Mouse (Mus musculus): Measurements from ENCODE around the gene Ppp1cc.

The Ppp1cc gene

DNA sequence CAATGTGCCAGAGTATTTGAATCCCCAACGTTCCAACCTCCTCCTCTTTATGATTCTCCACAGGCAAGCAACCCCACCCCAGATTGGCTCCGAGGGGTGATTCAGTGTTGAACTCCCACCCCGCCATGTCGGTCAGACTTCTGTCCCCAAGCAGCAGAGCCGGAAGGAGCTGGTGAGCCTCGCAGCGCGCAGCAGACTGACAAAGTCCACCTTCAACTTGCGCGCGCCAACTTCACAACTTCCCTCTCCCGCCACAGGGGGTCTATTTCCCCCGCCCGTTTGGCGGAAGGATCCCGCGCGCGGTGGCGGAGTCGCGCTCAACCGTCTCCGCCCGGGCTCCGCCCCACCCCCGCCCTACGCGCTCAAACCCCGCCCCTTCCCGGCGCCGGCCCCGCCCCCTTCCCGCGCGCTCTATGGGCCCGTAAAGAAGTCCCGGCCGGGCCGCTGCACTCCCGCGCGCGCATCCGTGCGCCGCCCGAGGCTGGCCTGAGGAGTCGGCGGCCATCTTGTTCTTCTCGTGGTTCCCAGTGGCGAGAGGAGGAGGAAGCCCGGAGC is at the start of gene Ppp1cc:
Gene Ppp1cc (plus strand): TSS at position 452 of the 555 bp plus-strand sequence.
- DNase-seq (ENCODE audit: low read depth, low spot score): peak; percentile 96

DNA sequence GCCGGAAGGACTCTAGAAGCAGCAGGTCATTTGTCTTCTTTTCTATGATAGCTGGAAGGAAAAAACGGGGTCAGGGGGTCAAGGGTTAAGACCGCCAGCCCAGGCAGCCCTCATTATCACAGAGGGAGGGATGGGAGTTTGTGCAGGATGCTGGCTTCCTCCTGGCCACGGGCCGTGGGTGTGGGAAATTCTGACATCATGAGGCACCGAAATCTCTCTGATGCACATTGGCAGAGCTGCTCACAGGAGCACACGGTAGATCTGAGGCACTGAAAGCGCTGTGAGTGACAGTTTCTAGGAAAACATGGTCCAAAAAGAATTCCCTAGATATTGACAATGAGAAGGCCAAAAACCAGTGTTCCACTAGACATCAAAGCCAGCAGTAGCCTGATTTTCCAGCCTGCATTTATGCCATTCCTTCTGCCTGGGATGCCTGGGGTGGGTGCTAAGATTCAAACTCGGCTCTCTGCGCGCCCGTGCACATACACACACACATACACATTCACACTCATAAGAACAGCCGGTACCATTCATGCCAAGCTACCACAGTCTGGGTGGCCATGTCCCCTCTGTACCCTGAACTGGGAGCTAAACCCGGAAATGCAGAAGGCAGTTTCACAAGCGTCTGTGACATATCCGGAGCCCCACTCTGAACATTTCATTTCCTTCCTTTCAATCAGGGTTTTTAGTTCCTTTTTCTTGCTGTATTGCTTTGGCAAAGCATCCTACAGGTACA is 48.6 kb upstream of the Ppp1cc start:
- DNase-seq (ENCODE audit: low read depth, low spot score): no peak

DNA sequence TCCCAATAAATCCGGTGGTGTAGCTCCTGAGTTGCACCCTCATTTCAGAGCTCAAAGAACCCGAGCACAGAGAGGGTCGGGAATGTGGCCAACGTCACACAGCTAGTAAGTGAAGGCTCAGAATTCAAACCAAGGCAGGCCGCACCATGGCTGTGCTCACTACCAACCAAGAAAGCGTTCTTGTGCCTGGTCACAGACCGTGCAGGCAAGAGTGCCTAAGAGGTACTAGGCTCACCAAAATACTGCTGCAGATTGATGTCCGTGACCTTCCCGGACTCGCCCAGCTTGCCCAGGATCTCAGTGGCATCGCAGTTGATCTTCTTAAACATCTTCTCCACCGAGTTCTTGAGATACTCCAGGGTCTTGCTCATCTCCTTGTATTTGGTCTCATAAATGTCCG is 47.5 kb upstream of the Ppp1cc start:
- DNase-seq (ENCODE audit: low read depth, low spot score): no peak

DNA sequence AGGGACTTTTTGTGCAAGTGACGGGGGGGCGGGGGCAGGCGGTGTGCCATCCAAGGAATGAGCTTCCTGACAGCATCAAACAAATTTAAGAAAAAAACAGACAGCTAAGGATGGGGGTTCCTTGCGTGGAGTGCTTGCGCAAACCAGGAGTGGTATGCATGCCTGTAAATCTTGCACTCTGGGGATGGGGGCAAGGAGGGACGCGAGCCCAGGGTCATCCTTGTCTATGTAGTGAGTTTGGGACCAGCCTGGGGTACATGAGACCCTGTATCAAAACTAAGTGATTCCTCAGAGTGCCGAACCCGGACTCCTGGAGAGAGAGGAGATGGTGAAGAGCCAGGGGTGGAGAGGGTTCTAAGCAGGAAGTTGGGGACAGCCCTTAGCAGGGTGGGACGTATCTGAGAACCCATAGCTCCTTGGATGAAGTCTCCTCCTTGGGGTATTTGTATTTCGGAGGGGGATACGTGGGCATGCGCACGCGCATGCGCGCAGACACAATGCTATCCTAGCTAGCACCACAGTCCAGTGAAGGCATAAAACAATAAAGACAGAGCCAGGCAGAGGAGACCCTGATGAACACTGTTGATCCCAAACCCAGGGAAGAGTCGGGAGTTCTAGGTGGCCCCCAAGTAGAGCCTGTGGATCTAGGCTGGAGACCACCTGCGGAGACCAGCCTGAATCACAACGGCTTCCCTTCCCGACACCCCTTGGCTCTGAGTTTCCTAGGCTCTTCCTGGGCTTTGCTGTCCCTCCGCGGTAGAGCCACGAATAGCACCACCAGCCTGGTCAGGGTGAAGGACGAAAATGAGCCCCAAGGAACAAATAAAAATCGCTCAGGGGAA is 46.8 kb upstream of the Ppp1cc start:
- DNase-seq (ENCODE audit: low read depth, low spot score): no peak

DNA sequence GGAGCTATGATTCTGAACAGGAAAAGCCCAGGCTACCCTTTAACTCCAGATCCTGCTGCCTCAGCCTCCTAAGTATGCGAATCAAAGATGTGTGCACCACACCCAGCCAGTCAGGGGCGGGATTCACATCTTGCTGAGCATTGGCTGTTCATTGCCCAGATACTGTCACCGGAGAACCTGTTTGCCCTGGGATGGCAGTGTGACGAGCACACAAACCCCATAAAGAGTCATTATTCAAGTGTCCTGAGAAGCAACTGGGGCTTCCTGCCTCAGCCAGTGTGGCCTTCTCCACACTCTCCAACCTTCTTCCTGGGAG is 46.2 kb upstream of the Ppp1cc start:
- no peak for DNase-seq (ENCODE audit: low read depth, low spot score)

DNA sequence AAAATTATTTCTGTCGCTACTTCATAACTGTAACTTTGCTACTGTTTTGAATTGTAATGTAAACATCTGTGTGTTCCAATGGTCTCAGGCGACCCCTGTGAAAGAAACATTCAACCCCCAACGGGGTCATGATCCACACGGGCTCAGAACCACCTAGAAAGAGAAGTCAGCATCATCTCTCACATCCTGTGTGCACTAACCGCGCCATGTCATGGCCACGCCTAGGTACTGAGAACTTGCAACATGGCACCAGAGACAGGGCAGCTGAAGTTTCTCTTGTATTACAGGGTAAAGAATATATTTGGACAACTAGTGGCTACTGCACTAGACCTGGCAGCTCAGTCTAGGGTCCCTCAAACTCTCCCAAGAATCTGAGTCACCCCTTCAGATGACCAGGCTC is 44.6 kb upstream of the Ppp1cc start:
- DNase-seq (ENCODE audit: low read depth, low spot score): no peak

DNA sequence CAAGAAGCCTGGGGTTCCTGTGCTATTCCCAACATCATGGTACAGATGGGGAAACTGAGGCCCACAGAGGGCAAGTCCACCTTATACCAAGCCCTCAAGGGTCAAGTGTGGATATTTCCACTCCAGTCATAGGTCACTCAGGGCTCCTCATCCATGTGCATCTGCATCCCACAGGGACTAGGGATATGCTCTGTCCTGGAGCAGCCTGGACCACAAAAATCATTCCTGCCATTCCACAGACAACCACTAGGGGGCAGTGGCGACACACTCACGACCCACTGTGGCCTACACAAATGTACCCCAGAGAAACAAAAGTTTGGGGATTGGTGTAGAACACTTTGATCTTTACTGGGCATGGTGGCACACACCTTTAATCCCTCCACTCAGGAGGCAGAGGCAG is 43.9 kb upstream of the Ppp1cc start:
- peak; percentile 67 for DNase-seq (ENCODE audit: low read depth, low spot score)

DNA sequence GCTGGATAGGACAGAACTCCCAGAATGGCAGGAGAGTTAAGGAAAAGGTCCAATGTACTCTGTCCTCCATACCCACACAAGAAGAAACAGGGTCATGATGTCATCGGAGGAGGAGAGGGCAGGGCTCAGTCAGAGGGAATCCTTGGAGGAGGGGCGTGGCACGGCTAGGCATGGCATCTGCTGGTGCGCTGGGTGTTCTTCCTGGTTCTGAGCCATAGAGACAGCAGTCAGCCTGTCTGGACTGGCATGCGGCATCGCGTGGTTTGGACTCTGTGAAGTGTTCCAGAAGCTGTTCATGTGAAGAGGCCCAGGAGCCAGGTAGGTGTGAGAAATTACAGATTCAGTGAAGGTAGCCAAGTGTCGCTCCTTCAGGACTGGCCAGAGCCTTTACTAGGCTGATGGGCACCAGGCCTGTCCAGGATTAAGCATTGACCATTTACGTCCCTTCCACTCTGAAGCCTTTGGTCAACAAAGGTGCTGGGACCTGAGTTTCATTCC is 42.8 kb upstream of the Ppp1cc start:
- DNase-seq (ENCODE audit: low read depth, low spot score): no peak

DNA sequence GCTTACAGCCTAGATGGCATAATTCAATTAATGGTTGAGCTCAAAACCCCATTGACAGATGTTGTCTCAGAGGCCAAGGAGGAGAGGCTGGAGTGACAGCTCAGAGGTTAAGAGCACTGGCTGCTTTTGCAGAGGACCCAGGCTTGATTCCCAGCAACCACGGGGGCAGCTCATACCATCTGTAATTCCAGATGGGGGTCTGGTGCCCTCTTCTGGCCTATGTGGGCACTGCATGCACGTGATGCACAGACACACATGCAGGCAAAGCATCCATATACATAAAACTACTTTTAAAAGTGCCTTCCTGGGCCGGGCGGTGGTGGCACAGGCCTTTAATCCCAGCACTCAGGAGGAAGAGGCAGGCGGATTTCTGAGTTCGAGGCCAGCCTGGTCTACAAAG is 41.8 kb upstream of the Ppp1cc start:
- no peak for DNase-seq (ENCODE audit: low read depth, low spot score)

DNA sequence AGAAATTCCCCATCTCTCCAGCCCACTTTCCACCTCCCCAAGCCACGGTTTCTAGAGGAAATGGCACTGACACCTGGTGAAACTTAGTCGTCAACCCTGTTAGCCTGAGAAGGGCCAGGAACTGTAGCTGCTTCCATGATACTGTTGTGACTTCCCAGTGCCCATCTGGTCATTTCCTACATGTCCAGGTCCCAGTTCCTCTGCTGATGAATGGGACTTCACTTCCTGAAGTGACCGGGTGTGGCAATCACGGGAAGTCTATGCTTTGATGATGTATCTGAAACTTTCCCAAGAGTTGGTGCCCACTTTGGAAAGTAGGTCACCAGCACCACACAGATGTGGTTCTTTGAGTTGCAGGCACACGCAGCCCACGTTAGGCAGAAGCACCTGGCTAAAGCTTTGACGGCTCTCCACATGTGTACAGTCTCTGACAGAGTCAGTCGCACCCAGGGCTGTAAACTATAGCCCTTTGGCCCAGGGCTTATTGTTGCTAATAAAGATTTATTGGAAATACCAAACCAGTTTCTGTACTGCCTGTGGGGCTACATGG is 32.8 kb upstream of the Ppp1cc start:
- no peak for DNase-seq (ENCODE audit: low read depth, low spot score)

DNA sequence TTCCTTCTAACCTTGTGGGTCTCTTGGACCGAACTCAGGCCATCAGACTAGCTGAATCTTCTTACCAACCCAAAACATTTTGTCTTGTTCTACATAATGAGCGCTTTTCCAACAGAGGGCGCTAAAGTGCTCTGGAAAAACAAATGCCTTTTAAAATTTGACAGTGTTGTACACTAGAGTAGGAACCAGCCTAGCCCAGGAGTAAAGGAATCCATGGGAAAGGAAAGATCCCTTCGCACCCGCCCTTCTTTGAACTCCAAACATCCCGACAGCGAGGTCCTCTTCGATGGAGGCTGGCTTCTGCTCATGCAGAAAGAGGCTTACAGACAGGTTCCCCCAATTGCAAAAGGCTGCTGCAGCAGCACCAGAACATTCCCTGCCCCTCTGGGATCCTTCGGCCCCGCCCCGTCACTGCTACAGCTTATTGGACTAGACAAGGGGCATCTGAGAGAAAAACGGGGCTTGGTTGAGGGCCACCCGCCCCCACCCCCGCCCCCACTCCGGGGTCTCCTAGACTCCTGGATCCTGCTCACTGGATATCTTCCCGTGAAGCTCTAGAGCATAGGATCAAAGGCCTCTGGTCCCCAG is 28.9 kb upstream of the Ppp1cc start:
- DNase-seq (ENCODE audit: low read depth, low spot score): peak; percentile 88

DNA sequence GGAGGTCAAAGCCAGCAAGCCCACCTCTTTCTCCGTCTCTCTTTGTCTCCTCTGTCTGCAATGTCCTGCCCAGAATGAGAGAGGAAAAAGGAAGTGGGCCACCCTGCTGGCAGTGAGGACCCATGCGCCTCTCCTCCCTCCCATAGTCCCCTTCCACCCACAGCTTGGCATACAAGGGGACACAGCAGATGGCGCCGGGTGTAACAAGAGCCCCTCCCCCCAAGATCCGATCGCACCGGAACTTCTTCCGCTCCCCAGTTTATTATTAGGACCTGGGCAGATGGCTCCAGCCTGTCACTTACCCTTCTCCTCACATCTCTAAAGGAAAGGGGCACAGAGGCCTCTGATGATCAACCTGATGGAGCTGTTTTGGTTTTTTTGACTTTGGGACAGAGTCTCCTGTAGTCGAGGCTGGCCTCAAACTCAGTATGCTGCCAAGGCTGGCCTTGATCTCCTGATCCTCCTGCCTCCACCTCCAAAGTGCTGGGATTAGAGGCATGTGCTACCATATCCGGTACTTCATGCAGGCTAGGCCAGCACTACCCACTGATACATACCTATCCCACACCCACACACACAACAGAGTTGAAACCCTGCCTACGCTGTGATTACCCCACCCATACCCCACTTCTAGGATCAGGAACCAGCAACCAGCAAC is 27.6 kb upstream of the Ppp1cc start:
- no peak for DNase-seq (ENCODE audit: low read depth, low spot score)

DNA sequence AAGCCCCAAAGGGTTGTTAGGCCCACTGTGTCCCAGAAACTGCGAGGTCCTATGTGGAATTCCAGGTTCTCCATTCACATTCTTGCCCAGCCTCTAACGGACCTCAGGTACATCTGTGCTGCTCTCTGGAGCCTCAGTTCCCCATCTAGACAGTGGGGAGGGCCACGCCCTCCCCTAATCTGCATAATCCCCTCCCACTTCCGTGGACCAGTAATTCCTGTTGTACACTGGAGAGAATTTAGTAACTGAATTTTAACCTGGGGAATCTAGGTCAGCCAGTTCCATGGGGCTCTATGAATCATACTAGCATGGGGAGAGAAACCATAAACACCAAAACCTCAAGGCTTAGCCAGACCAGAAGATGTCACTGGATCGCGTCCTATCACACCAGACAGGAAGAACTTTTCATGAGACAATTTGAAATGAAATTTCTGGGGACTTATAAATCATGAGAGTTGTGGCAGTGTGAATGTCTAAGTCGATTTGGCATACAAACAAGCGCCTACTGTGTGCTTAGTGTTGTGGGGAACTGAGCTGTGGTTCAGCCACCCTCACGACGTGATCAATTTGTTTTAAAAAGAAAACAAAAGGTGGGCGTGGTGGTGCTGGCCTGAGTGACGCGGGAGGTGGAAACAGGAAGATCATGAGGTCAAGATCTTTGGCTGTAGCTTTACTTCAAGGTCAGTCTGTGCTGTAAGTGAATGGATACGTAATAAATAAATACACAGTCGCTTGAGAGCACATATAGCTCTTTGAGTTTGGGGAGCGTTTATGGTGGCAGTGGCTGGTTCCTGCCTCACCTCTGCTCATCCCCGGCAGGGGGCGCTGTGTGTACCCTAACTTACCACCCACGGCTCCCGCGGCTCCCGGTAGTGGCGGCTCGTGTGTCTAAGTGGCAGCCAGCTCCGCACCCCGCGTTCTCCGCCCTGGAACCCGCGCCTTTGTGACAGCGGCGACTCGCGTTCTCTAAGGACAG is 26.7 kb upstream of the Ppp1cc start:
- DNase-seq (ENCODE audit: low read depth, low spot score): peak; percentile 79

DNA sequence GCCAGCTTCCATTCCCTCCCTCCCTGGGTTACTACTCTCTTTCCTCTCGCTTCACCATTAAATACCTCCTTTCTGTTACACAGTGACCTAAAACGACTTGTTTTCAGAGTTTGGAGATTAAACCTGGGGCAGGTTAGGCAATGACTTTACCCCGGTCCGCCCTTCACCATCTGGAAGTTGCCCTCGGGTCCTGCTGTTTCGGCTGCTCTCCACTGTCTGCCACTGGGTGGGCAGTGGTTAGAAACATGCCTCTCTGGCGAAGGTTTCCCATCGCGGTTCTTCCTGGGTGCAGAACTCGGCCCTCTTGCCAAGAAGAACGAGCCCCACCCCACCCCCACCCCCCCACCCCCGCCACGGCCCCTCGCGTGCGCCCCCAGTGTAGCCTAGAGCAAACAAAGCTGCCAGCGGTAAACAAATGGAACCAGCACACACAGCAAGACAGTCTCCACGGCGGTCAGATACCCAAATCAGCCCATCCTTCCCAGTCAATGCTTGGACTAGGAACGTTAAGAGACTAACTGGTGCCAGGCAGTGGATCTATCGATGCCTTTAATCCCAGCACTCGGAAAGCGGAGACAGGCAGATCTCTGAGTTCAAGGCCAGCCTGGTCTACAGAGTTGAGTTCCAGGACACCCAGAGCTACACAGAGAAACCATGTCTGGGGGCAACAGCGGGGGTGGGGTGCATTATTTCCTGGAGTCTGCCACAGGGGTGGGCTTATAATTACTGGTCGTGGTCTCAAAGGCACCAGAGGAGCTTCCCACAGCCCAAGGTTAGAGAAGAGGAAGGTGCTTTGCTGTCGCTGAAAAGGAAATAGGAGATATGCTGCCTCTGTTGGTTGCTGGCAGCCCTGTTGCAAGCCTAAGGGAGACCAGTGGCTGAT is 25.7 kb upstream of the Ppp1cc start:
- no peak for DNase-seq (ENCODE audit: low read depth, low spot score)

DNA sequence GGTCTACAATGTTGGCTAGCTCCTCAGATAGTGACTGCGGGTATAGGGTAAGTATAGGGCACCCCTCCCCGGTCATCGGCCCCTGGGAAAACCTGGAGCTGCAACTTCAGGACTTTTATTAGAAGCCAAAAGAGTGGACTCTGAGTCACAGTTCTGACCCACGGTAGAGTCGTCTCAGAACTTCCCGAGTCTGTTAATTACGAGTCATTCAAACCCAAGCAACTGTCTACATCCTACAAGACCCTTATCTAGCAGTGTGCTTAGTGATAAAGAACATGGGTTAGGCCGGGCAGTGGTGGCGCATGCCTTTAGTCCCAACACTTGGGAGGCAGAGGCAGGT is 25.1 kb upstream of the Ppp1cc start:
- DNase-seq (ENCODE audit: low read depth, low spot score): no peak

DNA sequence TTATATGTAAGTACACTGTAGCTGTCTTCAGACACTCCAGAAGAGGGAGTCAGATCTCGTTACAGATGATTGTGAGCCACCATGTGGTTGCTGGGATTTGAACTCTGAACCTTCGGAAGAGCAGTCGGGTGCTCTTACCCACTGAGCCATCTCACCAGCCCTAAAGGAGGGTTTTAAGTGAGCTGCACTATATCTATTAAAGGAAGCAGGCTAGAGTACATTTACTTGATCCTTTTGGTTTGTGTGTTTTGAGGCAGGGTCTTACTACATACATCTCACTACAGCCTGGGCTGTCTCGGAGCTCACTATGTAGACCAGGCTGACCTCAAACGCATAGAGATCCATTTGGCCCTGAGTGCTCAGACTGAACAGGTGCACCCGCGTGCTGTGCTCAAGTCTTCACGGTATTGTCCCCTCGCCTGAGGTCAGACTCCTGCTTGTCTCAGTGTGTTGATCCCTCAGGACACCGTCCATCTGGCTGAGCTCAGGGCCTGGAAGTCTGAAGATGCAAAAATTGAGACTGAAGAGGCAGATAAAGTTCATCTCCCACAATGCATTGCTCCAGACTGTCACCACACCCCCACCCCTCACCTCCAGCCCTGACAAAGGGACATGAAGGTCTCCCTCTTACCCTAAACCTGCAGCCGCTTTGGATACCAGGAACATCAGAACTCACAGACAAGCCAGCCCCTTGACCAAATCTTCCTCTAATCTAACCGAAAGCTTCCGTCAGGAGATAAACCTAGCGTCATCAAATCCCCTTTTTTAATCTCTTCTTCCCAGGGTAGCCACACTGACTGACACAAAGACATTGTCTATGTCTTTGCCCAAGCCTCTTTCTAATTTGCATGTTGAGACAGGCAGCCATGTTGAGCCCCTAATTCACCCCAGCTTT is 23.4 kb upstream of the Ppp1cc start:
- DNase-seq (ENCODE audit: low read depth, low spot score): no peak

DNA sequence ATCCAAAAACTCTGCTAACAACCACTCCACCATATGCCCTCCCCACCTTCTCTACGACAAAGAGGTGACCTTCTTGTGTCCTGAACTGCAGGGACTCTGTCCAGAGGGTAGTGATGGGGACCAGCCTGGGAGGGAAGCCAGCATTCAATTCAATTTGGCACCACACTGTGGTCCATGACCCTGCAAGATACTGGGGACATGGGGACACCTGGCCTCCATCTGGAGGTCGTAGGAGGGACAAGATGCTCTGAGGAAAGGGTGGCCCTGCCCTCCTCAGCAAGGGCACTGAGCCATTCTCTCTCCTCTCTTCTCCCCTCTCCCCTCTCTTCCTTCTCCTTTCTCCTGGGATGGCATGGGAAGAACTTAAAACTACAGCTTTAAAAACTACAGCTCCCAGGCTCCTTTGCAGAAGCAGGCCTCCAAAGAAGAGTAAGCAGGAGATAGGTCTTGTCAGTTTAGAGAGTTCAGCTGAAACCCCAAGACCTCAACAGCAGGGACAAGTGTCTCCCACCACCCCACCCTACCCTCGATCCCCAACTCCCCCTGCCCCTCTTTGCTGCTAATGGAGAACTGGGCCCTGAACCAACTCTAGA is 22.7 kb upstream of the Ppp1cc start:
- no peak for DNase-seq (ENCODE audit: low read depth, low spot score)

All from forelimb bud, embryonic 11.5 days (tissue).